Mouse (Mus musculus) testis, adult 2 months (tissue): ENCODE measurements around the gene Cxcr5. TPM values are rescaled to one million over a fixed set of nuclear protein-coding genes. Genes with fewer than 3 reads are reported as not detected.

Source experiments
- H3K27ac ChIP-seq: fragments of 200-500 bp; 2 replicates; pipeline ENCODE4 v1.5.1; 2012; ENCODE audit warnings: low read depth, low read length; ENCODE audit not compliant: control insufficient read depth, insufficient read depth
- H3K27me3 ChIP-seq: fragments of 200-500 bp; 2 replicates; pipeline ENCODE4 v1.6.1; 2012; ENCODE audit warnings: mild to moderate bottlenecking, low read length, moderate library complexity; ENCODE audit not compliant: control insufficient read depth, insufficient read depth
- H3K36me3 ChIP-seq: fragments of 200-500 bp; 2 replicates; pipeline ENCODE4 v1.6.1; 2012; ENCODE audit warnings: mild to moderate bottlenecking, low read length; ENCODE audit not compliant: control insufficient read depth, insufficient read depth
- H3K4me1 ChIP-seq: fragments of 200-500 bp; 2 replicates; pipeline ENCODE4 v1.6.1; 2012; ENCODE audit warnings: low read length; ENCODE audit not compliant: control insufficient read depth, insufficient read depth
- H3K4me3 ChIP-seq: fragments of 200-500 bp; 2 replicates; pipeline ENCODE4 v1.5.1; 2012; ENCODE audit warnings: low read depth, mild to moderate bottlenecking, low read length, moderate library complexity, mixed read lengths; ENCODE audit not compliant: control insufficient read depth
- CTCF ChIP-seq: fragments of 200-500 bp; IDR thresholded peaks from 2 replicates; pipeline ENCODE4 v1.5.1; 2012; ENCODE audit warnings: low read depth, mild to moderate bottlenecking, inconsistent platforms, low read length, moderate library complexity; ENCODE audit not compliant: control insufficient read depth, insufficient read depth, insufficient replicate concordance
- POLR2A ChIP-seq: fragments of 200-500 bp; IDR thresholded peaks from 2 replicates; pipeline ENCODE4 v1.6.1; 2012; ENCODE audit warnings: low read depth, mild to moderate bottlenecking, inconsistent platforms, low read length, moderate library complexity; ENCODE audit not compliant: control insufficient read depth
- polyA plus RNA-seq: library from polyadenylated mRNA; depleted of rRNA; stranded (reverse); fragments of >200 nt; gene quantifications from 2 replicates; pipeline ENCODE4 v1.2.3, GENCODE M21; 2012

Gene Cxcr5
- polyA plus RNA-seq, 1 experiment: 11.2 TPM

DNA sequence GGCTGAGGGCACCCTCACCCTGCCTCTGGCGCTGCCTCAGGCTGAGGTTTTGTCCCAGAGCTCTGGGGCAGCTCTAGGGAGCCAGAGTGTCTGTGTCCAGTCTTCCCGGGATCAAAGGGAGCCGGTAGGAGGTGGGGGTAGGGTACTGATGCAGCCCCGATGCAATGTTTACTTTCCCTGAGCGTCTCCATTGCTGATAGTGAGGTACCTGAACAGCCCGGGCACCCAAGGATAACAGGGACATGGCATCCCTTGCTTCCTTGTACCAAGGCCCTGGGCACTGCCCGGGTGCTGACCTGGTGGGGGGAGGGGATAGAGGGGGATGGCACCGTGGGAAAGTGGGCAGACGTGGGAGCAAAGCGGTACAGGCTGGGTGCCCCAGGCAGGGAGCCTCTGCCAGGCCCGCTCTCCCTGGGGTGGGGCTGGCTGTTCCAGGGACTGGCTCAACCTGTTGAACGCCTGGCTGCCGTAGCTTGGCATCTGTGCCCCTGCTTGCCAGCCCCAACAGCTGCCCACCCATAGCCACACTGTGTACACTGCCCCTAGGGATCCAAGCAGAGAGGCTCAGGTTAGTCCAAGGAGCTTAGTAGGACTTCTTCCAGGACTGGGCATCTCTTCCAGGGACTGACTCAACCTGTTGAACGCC, 76.0 kb downstream of the Cxcr5 start:
- no peaks in the 10 kb centered on the region for H3K36me3 ChIP-seq
- no peak overlapping the region for H3K4me3 ChIP-seq
- H3K27me3 ChIP-seq: no peaks in the 10 kb centered on the region
- peak overlapping the region; percentile 69 for H3K27ac ChIP-seq
- TF ChIP-seq POLR2A (no peak), CTCF (no peak)
- peaks cover 22% of the 10 kb centered on the region for H3K4me1 ChIP-seq

DNA sequence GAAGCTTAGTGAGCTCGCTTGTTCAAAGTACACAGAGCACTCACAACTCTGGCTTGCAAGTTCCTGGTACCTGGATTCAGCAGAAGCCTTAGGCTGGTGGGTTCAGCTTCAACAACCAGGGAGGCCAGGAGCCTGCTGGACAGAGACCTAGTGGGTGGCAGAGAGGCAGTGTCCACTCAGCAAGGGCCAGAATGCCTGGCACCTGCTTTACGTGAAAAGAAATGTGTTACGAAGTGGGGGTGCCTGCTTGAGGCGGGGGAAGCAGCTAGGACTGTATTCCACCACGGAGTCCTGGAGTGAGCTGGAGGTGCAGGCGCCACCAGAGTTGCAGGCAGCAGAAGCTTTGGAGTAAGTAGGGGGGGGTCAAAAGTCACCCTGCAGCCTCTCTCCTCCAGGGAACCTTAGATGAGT, 76.6 kb downstream of the Cxcr5 start:
- H3K4me3 ChIP-seq: no peak overlapping the region
- 0 out of 2 replicates have a peak, but pooled peaks have one; percentile 21 for TF ChIP-seq POLR2A
- no peak for TF ChIP-seq CTCF
- H3K4me1 ChIP-seq: peaks cover 18% of the 10 kb centered on the region

DNA sequence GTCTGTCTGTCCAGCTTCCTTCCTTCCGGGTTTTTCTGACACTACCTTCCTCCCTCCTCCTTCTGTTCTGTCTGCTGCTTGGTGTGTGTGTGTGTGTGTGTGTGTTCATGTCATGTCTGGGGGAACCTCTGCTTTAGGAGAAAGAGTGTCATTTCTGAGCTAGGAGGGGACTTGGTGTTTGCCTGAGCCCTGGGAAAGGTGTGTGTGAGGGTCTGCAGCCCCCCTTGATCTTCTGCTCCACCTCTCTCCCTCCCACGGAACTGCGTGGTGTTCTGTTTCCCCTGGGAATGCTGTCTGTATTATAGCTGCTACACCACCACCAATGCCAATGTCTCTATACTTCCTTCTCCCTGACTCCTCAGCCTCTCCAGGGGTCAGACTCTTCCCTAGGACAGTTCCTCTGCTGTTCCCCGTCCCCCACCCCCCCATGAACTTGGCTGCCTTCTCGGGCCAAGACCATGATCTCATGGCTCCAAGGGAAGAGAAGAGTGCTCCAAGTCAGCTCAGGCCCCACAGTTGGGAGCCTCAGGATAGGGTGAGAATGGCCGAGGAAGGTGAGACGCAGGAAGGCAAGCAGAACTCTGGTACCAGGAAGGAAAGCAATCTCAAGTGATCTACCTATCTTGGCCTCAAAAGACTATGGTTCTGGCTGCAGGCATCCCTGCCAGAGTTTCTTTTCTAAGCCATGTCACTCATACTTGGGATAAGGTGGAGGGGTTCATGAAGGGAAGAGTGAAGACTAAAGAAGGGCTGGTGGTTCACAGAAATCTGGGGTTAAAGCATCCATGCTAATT, 77.2 kb downstream of the Cxcr5 start:
- H3K27ac ChIP-seq: peak overlapping the region; percentile 77
- peak overlapping the region; percentile 85 for H3K4me3 ChIP-seq
- peaks cover 14% of the 10 kb centered on the region for H3K4me1 ChIP-seq
- TF ChIP-seq POLR2A: no peak
- TF ChIP-seq CTCF: no peak
- H3K36me3 ChIP-seq: no peaks in the 10 kb centered on the region
- no peaks in the 10 kb centered on the region for H3K27me3 ChIP-seq

More for the DNA sequence above, 76.6 kb downstream of the Cxcr5 start:
- Histone ChIP-seq H3K36me3 (no peaks in the 10 kb centered on the region), H3K27ac (peak overlapping the region; percentile 46), H3K27me3 (no peaks in the 10 kb centered on the region)

DNA sequence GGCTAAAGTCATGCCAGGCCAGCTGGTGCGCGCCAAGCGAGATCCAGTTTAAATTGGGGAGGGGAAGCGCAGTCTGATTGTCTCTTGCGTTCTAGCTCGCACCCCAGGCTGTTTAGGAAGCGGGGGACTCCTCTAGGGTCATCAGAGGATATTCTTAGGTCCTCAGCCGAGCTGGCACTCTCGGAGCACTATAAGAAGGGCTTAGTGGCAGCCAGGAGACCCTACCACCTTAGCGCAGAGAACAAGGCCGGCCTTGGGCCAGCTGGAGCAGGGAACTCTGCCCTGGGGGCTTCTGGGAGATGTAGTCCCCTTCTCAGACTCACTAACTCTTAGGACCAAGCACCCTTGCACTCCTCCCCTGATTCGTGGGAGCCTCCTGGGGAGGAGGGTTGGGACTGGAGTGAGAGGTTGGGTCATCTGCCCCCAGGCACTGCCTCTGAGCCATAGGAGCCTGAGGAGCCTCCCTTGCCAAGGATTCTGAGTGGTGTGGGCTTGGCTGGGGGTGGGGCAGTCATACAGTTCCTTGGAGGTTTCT, 78.1 kb downstream of the Cxcr5 start:
- no peak for TF ChIP-seq CTCF
- TF ChIP-seq POLR2A: no peak; the same call in 1 of the 2 replicates
- peak overlapping the region; percentile 85 for H3K4me3 ChIP-seq
- no peaks in the 10 kb centered on the region for H3K36me3 ChIP-seq
- peaks cover 14% of the 10 kb centered on the region for H3K4me1 ChIP-seq
- H3K27me3 ChIP-seq: no peaks in the 10 kb centered on the region
- H3K27ac ChIP-seq: peak overlapping the region; percentile 77

DNA sequence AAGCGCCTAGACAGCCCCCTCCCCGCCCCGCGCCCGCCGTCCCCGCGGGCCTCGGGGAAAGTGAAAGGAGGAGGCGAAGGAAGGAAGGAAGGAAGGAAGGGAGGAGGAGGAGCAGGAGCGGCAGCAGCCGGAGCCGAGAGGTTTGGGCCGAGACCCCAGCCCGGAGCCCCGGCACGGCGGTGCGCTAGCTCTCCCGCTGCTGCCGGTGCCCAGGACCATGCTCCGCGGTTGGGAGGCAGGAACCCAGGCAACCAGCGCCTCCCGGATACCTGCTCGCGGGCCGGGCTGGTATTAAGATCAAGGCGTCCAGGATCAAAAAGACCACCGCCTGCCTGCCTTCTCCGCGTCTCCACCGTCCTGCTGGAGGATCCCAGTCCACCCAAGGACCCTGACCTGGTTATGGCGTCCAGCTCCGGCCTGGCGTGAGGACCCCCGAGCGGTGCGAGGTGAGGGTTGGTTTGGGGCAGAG, 78.6 kb downstream of the Cxcr5 start:
- TF ChIP-seq CTCF (no peak), POLR2A (no peak)
- Histone ChIP-seq H3K4me3 (peak overlapping the region; percentile 85), H3K27me3 (no peaks in the 10 kb centered on the region), H3K4me1 (peaks cover 14% of the 10 kb centered on the region), H3K36me3 (no peaks in the 10 kb centered on the region), H3K27ac (peak overlapping the region; percentile 77)

DNA sequence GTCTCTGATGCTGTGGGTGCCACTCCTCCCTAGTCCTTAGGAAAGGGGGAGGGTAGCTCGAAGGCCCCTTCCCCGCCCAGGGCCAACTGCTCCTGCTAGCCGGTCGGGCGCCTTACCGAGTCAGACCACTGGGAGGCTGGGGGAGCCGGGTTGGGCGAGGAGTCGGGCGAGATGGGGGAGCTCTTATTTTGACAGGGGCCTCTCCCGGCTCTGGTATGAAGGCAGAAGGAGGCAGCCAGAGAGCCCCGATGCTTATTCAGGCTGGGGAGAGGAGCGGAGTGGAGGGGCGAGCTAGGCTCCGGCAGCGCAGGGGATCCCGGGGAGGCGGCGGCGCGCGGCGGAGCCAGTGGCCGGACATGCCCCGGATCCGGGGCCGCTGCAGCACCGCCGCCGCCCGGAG, 79.1 kb downstream of the Cxcr5 start, which contains the start of gene Bcl9l:
Gene Bcl9l, plus strand, starts transcription at position 274 of the 400 bp plus-strand sequence.
- Histone ChIP-seq H3K27me3 (no peaks in the 10 kb centered on the region), H3K36me3 (no peaks in the 10 kb centered on the region), H3K4me3 (peak within 1 kb of the TSS; percentile 85), H3K4me1 (peaks cover 18% of the 10 kb centered on the region), H3K27ac (peak within 1 kb of the TSS; percentile 77)
- TF ChIP-seq POLR2A (peak; percentile 69), CTCF (peak; percentile 33; the same call in 1 of the 2 replicates)

DNA sequence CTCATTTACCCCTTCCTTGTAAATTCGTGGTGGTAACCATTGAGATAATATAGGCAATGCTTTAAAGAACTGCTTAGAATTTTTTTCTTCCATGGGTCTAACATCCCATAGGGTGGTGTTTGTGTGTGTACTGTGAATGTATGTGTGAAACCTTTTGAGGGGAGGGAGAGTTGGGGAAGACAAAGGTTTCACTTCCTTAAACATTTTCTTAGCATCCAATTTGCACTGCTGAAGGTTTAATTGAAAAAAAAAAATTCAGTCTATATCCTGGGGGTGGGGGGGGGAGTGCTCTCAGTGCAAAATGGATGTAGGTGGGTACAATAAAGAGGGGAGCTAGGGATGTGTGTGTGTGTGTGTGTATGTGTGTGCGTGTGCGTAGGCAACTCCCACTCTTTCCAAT, 79.6 kb downstream of the Cxcr5 start:
- TF ChIP-seq CTCF (no peak), POLR2A (no peak)
- H3K4me1 ChIP-seq: peaks cover 21% of the 10 kb centered on the region
- H3K4me3 ChIP-seq: no peak overlapping the region
- H3K36me3 ChIP-seq: no peaks in the 10 kb centered on the region
- H3K27ac ChIP-seq: no peak overlapping the region
- H3K27me3 ChIP-seq: no peaks in the 10 kb centered on the region
